Mouse (Mus musculus) kidney, adult 2 months (tissue): ENCODE data around the gene Klhl25. TPM values are rescaled to one million over a fixed set of nuclear protein-coding genes. Genes with fewer than 3 reads are reported as not detected.

Experiments
- DNase-seq: peaks from one replicate; pipeline ENCODE4 v3.0.0; 2021
- H3K27ac ChIP-seq: fragments of 200-500 bp; 2 replicates; pipeline ENCODE4 v1.5.1; 2012; ENCODE audit warnings: low read depth, low read length, control low read depth, inconsistent platforms; ENCODE audit not compliant: insufficient read depth
- H3K27me3 ChIP-seq: fragments of 200-500 bp; replicated peaks from 2 replicates; pipeline ENCODE4 v1.6.1; 2012; ENCODE audit warnings: mild to moderate bottlenecking, moderate library complexity, low read length, inconsistent platforms; ENCODE audit not compliant: control insufficient read depth, insufficient read depth
- H3K36me3 ChIP-seq: fragments of 200-500 bp; 2 replicates; pipeline ENCODE4 v1.6.1; 2012; ENCODE audit warnings: mild to moderate bottlenecking, moderate library complexity, low read length, inconsistent platforms; ENCODE audit not compliant: control insufficient read depth, insufficient read depth
- H3K4me1 ChIP-seq: fragments of 200-500 bp; 2 replicates; pipeline ENCODE4 v1.6.1; 2011; ENCODE audit warnings: low read length; ENCODE audit not compliant: control insufficient read depth, insufficient read depth
- H3K4me3 ChIP-seq: fragments of 200-500 bp; 2 replicates; pipeline ENCODE4 v1.5.1; 2011; ENCODE audit warnings: mild to moderate bottlenecking, low read depth, low read length, control low read depth; ENCODE audit not compliant: insufficient read depth
- CTCF ChIP-seq: fragments of 200-500 bp; conservative IDR thresholded peaks from 2 replicates; pipeline ENCODE4 v1.5.1; 2011; ENCODE audit warnings: low read depth, mild to moderate bottlenecking, control low read depth, low read length, moderate library complexity, mixed read lengths; ENCODE audit not compliant: insufficient read depth, insufficient read length
- POLR2A ChIP-seq: fragments of 200-500 bp; IDR thresholded peaks from one replicate; pipeline ENCODE4 v1.6.1; 2011; ENCODE audit warnings: low read depth, low read length, control low read depth
- WGBS: fragments of 180-500 bp; shearing (Covaris S2); methylation state at CpG from one replicate; pipeline ENCODE4 v1.1.7; 2018; 5-methylcytosine and 5-hydroxymethylcytosine counted together
- polyA plus RNA-seq: library from polyadenylated mRNA; depleted of rRNA; stranded (reverse); fragments of >200 nt; gene quantifications from 2 replicates; pipeline ENCODE4 v1.2.3, GENCODE M21; 2012

The Klhl25 gene
- polyA plus RNA-seq, 1 experiment = 11.7 TPM

- WGBS = 80% methylated on average over 8 of the region's 8 CpGs
- TF ChIP-seq CTCF (no peak), POLR2A (no peak)
- Histone ChIP-seq H3K27me3 (no peaks in the 10 kb centered on the region), H3K4me3 (no peak overlapping the region), H3K36me3 (no peaks in the 10 kb centered on the region), H3K4me1 (no peaks in the 10 kb centered on the region), H3K27ac (no peak overlapping the region)
- DNase-seq = no peak
These were observed 45.6 kb downstream of the Klhl25 start for GRCm38 (mm10) chr7:75893709-75894108.

DNA sequence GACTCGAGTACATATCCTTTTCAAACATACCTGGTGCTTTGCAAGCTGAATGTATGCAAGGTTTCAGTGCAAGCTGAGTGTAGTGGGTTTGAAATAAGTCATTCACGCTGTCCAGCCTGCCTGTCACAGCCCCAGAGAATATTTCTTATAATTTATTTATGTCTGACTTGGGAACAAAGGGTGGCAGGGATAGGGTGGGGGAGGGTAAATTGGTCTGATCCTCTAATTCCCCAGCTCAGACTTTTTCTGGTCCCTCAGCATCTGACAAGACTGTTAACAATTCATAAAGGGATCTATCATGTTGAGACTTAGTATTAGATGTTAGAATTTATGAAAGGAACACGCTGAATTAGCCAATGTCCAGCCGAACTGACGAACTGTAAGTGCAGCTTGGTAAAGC lies 48.9 kb downstream of the Klhl25 start:
- no peaks in the 10 kb centered on the region for H3K4me1 ChIP-seq
- DNase-seq = no peak
- WGBS = 83% methylated on average over 5 of the region's 5 CpGs
- no peaks in the 10 kb centered on the region for H3K36me3 ChIP-seq
- H3K4me3 ChIP-seq = no peak overlapping the region
- H3K27me3 ChIP-seq = no peaks in the 10 kb centered on the region
- no peak overlapping the region for H3K27ac ChIP-seq
- TF ChIP-seq POLR2A = no peak

GRCm38 (mm10) chr7:75899102-75899501 lies 51.0 kb downstream of the Klhl25 start:
- no peaks in the 10 kb centered on the region for H3K36me3 ChIP-seq

GRCm38 (mm10) chr7:75899517-75899916 lies 51.4 kb downstream of the Klhl25 start:
- Histone ChIP-seq H3K4me1 (no peaks in the 10 kb centered on the region), H3K4me3 (no peak overlapping the region), H3K27me3 (no peaks in the 10 kb centered on the region), H3K36me3 (no peaks in the 10 kb centered on the region), H3K27ac (no peak overlapping the region)
- DNase-seq = no peak
- 51% methylated on average over 8 of the region's 8 CpGs for WGBS
- TF ChIP-seq POLR2A (no peak), CTCF (no peak)

More at GRCm38 (mm10) chr7:75899102-75899501, 51.0 kb downstream of the Klhl25 start:
- DNase-seq = no peak
- H3K27ac ChIP-seq = no peak overlapping the region
- H3K4me3 ChIP-seq = no peak overlapping the region
- no peak for TF ChIP-seq POLR2A
- no peak for TF ChIP-seq CTCF
- no peaks in the 10 kb centered on the region for H3K27me3 ChIP-seq
- no peaks in the 10 kb centered on the region for H3K4me1 ChIP-seq
- 73% methylated on average over 6 of the region's 6 CpGs for WGBS

DNA sequence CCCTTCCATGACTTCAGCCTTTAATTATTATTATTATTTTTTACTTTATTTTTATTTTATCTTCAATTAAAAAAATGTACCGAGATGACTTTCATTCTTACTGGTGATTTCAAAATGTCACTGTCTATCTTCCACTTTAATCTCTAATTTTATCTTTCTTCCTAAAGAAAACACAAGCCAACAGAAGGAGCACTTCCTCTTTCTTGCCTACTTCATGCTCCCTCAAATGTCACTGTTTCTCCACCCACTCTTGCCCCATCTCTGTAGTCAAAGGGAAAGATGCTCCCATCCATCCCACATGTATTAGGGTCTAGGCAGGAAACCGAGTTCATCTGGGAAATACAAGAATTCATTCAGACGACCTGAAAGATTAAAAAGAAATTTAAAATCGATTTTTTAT lies 51.8 kb downstream of the Klhl25 start:
- H3K27me3 ChIP-seq = no peaks in the 10 kb centered on the region
- no peaks in the 10 kb centered on the region for H3K36me3 ChIP-seq
- no peak overlapping the region for H3K27ac ChIP-seq
- TF ChIP-seq POLR2A (no peak), CTCF (no peak)
- H3K4me3 ChIP-seq = no peak overlapping the region
- DNase-seq = no peak
- WGBS = 64% methylated on average over 4 of the region's 4 CpGs
- no peaks in the 10 kb centered on the region for H3K4me1 ChIP-seq

GRCm38 (mm10) chr7:75905145-75905544 lies 57.0 kb downstream of the Klhl25 start:
- H3K36me3 ChIP-seq = no peaks in the 10 kb centered on the region
- H3K4me1 ChIP-seq = no peaks in the 10 kb centered on the region
- H3K4me3 ChIP-seq = no peak overlapping the region
- no peak for TF ChIP-seq CTCF
- no peak for TF ChIP-seq POLR2A
- no peak for DNase-seq
- no peaks in the 10 kb centered on the region for H3K27me3 ChIP-seq
- H3K27ac ChIP-seq = no peak overlapping the region
- WGBS = 39% methylated on average over 2 of the region's 2 CpGs

- H3K27ac ChIP-seq = no peak overlapping the region
These were observed 62.0 kb downstream of the Klhl25 start for GRCm38 (mm10) chr7:75910035-75910651.

GRCm38 (mm10) chr7:75910652-75911035 lies 62.5 kb downstream of the Klhl25 start:
- no peak overlapping the region for H3K27ac ChIP-seq
- WGBS = 74% methylated on average over 8 of the region's 8 CpGs
- H3K27me3 ChIP-seq = no peaks in the 10 kb centered on the region
- no peak overlapping the region for H3K4me3 ChIP-seq
- H3K36me3 ChIP-seq = no peaks in the 10 kb centered on the region
- no peak for TF ChIP-seq POLR2A
- TF ChIP-seq CTCF = no peak
- no peaks in the 10 kb centered on the region for H3K4me1 ChIP-seq
- DNase-seq = no peak

More at GRCm38 (mm10) chr7:75910035-75910651, 62.0 kb downstream of the Klhl25 start:
- Histone ChIP-seq H3K36me3 (no peaks in the 10 kb centered on the region), H3K4me1 (no peaks in the 10 kb centered on the region), H3K27me3 (no peaks in the 10 kb centered on the region), H3K4me3 (peak overlapping the region; percentile 34; the same call in 1 of the 2 replicates)
- DNase-seq = peak; percentile 71
- WGBS = 6% methylated on average over 11 of the region's 11 CpGs
- no peak for TF ChIP-seq POLR2A
- peak; percentile 59 for TF ChIP-seq CTCF
